In genomic region chr19:6398447-6399284, GRCm38 (mm10) we compare ENCODE assay signal across 8 mouse cellular contexts. TPM values are rescaled to one million over a fixed set of nuclear protein-coding genes. Genes with fewer than 3 reads are reported as not detected.
DNase-seq lines count a peak whose midpoint lies in the region; ATAC-seq and TF ChIP-seq lines count a peak whose summit lies in the region.

No protein-coding gene starts in this region.

- peak; percentile 70 for ATAC-seq in forebrain, embryonic 13.5 days
- 0 out of 2 replicates have a peak, but pooled peaks have one; percentile 29 for ATAC-seq in limb, embryonic 11.5 days (ENCODE audit: insufficient number of reproducible peaks, low FRiP score, low TSS enrichment, low read depth)
- peak; percentile 69 for ATAC-seq in midbrain, embryonic 11.5 days (ENCODE audit: low FRiP score)
- peak; percentile 59; the same call in 1 of the 2 replicates for ATAC-seq in stomach, embryonic 15.5 days (ENCODE audit: insufficient read depth, low FRiP score, low read depth)

- no peaks in the 10 kb centered on the region for H3K9me3 ChIP-seq in forebrain, embryonic 13.5 days (replicated peaks)
- no peaks in the 10 kb centered on the region for H3K9me3 ChIP-seq in limb, embryonic 11.5 days (ENCODE audit: control insufficient read depth, low read length)
- no peaks in the 10 kb centered on the region for H3K9me3 ChIP-seq in midbrain, embryonic 11.5 days (ENCODE audit: control insufficient read depth, low read length)
- H3K9me3 ChIP-seq in stomach, embryonic 15.5 days: no peaks in the 10 kb centered on the region

- peak overlapping the region; percentile 95 for H3K27ac ChIP-seq in bone marrow, adult 2 months (ENCODE audit: control insufficient read depth, insufficient read depth, low read depth, low read length, poor library complexity)
- H3K27ac ChIP-seq in forebrain, embryonic 13.5 days: peak overlapping the region; percentile 48; the same call in 1 of the 2 replicates
- no peak overlapping the region for H3K27ac ChIP-seq in limb, embryonic 11.5 days (replicated peaks; ENCODE audit: low read depth, low read length)
- H3K27ac ChIP-seq in midbrain, embryonic 11.5 days (ENCODE audit: low read depth, low read length): no peak overlapping the region
- peak overlapping the region; percentile 67 for H3K27ac ChIP-seq in stomach, embryonic 15.5 days

- H3K4me2 ChIP-seq in forebrain, embryonic 13.5 days: peak overlapping the region; percentile 99
- H3K4me2 ChIP-seq in limb, embryonic 11.5 days (ENCODE audit: low read depth, severe bottlenecking): peak overlapping the region; percentile 99
- peak overlapping the region; percentile 100 for H3K4me2 ChIP-seq in midbrain, embryonic 11.5 days
- H3K4me2 ChIP-seq in stomach, embryonic 15.5 days: peak overlapping the region; percentile 98

- peak overlapping the region; percentile 77 for H3K9ac ChIP-seq in forebrain, embryonic 13.5 days
- no peak overlapping the region for H3K9ac ChIP-seq in limb, embryonic 11.5 days (ENCODE audit: low read length)
- H3K9ac ChIP-seq in midbrain, embryonic 11.5 days (ENCODE audit: low read length): peak overlapping the region; percentile 70
- H3K9ac ChIP-seq in stomach, embryonic 15.5 days: peak overlapping the region; percentile 22; the same call in 1 of the 2 replicates

- H3K36me3 ChIP-seq in forebrain, embryonic 13.5 days (ENCODE audit: poor library complexity, severe bottlenecking): no peaks in the 10 kb centered on the region
- no peaks in the 10 kb centered on the region for H3K36me3 ChIP-seq in limb, embryonic 11.5 days (ENCODE audit: control insufficient read depth, insufficient read depth, low read length)
- no peaks in the 10 kb centered on the region for H3K36me3 ChIP-seq in midbrain, embryonic 11.5 days (ENCODE audit: control insufficient read depth, insufficient read depth, low read length)
- no peaks in the 10 kb centered on the region for H3K36me3 ChIP-seq in stomach, embryonic 15.5 days

- H3K27me3 ChIP-seq in forebrain, embryonic 13.5 days: peaks cover 32% of the 10 kb centered on the region
- peaks cover 49% of the 10 kb centered on the region for H3K27me3 ChIP-seq in limb, embryonic 11.5 days (ENCODE audit: control insufficient read depth, insufficient read depth, low read length)
- peaks cover 31% of the 10 kb centered on the region for H3K27me3 ChIP-seq in midbrain, embryonic 11.5 days (ENCODE audit: control insufficient read depth, insufficient read depth, low read length)
- peaks cover 19% of the 10 kb centered on the region for H3K27me3 ChIP-seq in stomach, embryonic 15.5 days (replicated peaks)

- TF ChIP-seq CTCF in bone marrow, adult 2 months (IDR thresholded peaks at IDR 0.05; ENCODE audit: control insufficient read depth, insufficient read depth, low read length): no peak

- peak; percentile 24; the same call in 1 of the 2 replicates for TF ChIP-seq POLR2A in bone marrow, adult 2 months (IDR thresholded peaks at IDR 0.05; ENCODE audit: borderline replicate concordance, control insufficient read depth, low read depth, low read length)

- peak; percentile 53 to 75 for DNase-seq in CD8-positive naive resting alpha-beta T cell, adult 2 months (ENCODE audit: low read depth in 2 of 2, low spot score in 2 of 2)
- DNase-seq in heart, postnatal 4 days: peak; percentile 84
- DNase-seq in limb, embryonic 11.5 days (ENCODE audit: low spot score): peak; percentile 63
- DNase-seq in midbrain, embryonic 11.5 days (ENCODE audit: low spot score, missing footprints): peak; percentile 96
- DNase-seq in layer of hippocampus, adult 18-20 months (ENCODE audit: low spot score in 2 of 2): no peak

- WGBS in bone marrow, adult 2 months: 1% methylated on average over 39 of the region's 39 CpGs
- under 1% methylated on average over 39 of the region's 39 CpGs for WGBS in forebrain, embryonic 13.5 days
- WGBS in limb, embryonic 11.5 days: 2% methylated on average over 38 of the region's 39 CpGs
- WGBS in midbrain, embryonic 11.5 days: 1% methylated on average over 39 of the region's 39 CpGs
- WGBS in stomach, embryonic 15.5 days: under 1% methylated on average over 39 of the region's 39 CpGs

- H3K4me1 ChIP-seq in bone marrow, adult 2 months (ENCODE audit: control insufficient read depth, insufficient read depth, low read length): peaks cover 7% of the 10 kb centered on the region
- H3K4me1 ChIP-seq in forebrain, embryonic 13.5 days: peaks cover 37% of the 10 kb centered on the region
- peaks cover 17% of the 10 kb centered on the region for H3K4me1 ChIP-seq in limb, embryonic 11.5 days (ENCODE audit: control insufficient read depth, insufficient read depth, low read length)
- peaks cover 23% of the 10 kb centered on the region for H3K4me1 ChIP-seq in midbrain, embryonic 11.5 days (ENCODE audit: control insufficient read depth, insufficient read depth, low read length)
- H3K4me1 ChIP-seq in stomach, embryonic 15.5 days: peaks cover 37% of the 10 kb centered on the region

- H3K4me3 ChIP-seq in bone marrow, adult 2 months (replicated peaks; ENCODE audit: control insufficient read depth, low read depth, low read length): peak overlapping the region; percentile 84
- peak overlapping the region; percentile 63 for H3K4me3 ChIP-seq in forebrain, embryonic 13.5 days
- peak overlapping the region; percentile 51 for H3K4me3 ChIP-seq in limb, embryonic 11.5 days (ENCODE audit: low read depth, low read length)
- H3K4me3 ChIP-seq in midbrain, embryonic 11.5 days (ENCODE audit: low read depth, low read length): peak overlapping the region; percentile 60
- H3K4me3 ChIP-seq in stomach, embryonic 15.5 days (replicated peaks): peak overlapping the region; percentile 51

RNA-seq across cellular contexts. Expression of gene Rasgrp2, which starts 0.5 kb away (rescaled TPM):
- 656 and 1,280 TPM in 2 replicates for polyA plus RNA-seq in bone marrow, adult 2 months (2011; ENCODE audit: insufficient read depth, insufficient read length, low replicate concordance, missing spikeins)
- 21.1 and 25.1 TPM in 2 replicates for polyA plus RNA-seq in forebrain, embryonic 13.5 days (2015; fragmentation: Nextera tagmentation; extraction: Ambion mirVana)
- 10 to 100 TPM; 42.6 to 45.1 TPM for total RNA-seq in heart, postnatal 4 days (2021)
- 12.8 and 15.0 TPM in 2 replicates for polyA plus RNA-seq in limb, embryonic 11.5 days (2014; fragmentation: Nextera tagmentation; extraction: Ambion mirVana)
- polyA plus RNA-seq in midbrain, embryonic 11.5 days (2014; fragmentation: Nextera tagmentation; extraction: Ambion mirVana): 14.1 and 16.8 TPM in 2 replicates
- polyA plus RNA-seq in stomach, embryonic 15.5 days (2015; fragmentation: Nextera tagmentation; extraction: Ambion mirVana): 55.8 and 57.6 TPM in 2 replicates
- total RNA-seq in layer of hippocampus, adult 18-20 months (2021): 10 to 100 TPM; 29.4 to 32.4 TPM

RNA-seq across cellular contexts. Expression of gene Pygm, which starts 14.5 kb away (rescaled TPM):
- polyA plus RNA-seq in bone marrow, adult 2 months (2011; ENCODE audit: insufficient read depth, insufficient read length, low replicate concordance, missing spikeins): 3.7 and 4.3 TPM in 2 replicates
- polyA plus RNA-seq in forebrain, embryonic 13.5 days (2015; fragmentation: Nextera tagmentation; extraction: Ambion mirVana): 2.0 and 2.1 TPM in 2 replicates
- 100 to 1,000 TPM; 455 to 466 TPM for total RNA-seq in heart, postnatal 4 days (2021)
- 1.8 and 2.0 TPM in 2 replicates for polyA plus RNA-seq in limb, embryonic 11.5 days (2014; fragmentation: Nextera tagmentation; extraction: Ambion mirVana)
- polyA plus RNA-seq in midbrain, embryonic 11.5 days (2014; fragmentation: Nextera tagmentation; extraction: Ambion mirVana): 0.81 and 1.8 TPM in 2 replicates
- polyA plus RNA-seq in stomach, embryonic 15.5 days (2015; fragmentation: Nextera tagmentation; extraction: Ambion mirVana): 10.3 and 12.8 TPM in 2 replicates
- 10 to 100 TPM; 26.4 to 27.2 TPM for total RNA-seq in layer of hippocampus, adult 18-20 months (2021)

RNA-seq across cellular contexts. Expression of gene Nrxn2, which starts 19.9 kb away (rescaled TPM):
- polyA plus RNA-seq in bone marrow, adult 2 months (2011; ENCODE audit: insufficient read depth, insufficient read length, low replicate concordance, missing spikeins): 2.0 and 8.8 TPM in 2 replicates
- polyA plus RNA-seq in forebrain, embryonic 13.5 days (2015; fragmentation: Nextera tagmentation; extraction: Ambion mirVana): 16.9 and 18.1 TPM in 2 replicates
- total RNA-seq in heart, postnatal 4 days (2021): 1 to 10 TPM; 3.5 to 3.7 TPM
- polyA plus RNA-seq in limb, embryonic 11.5 days (2014; fragmentation: Nextera tagmentation; extraction: Ambion mirVana): 0.48 and 1.1 TPM in 2 replicates
- 9.2 and 9.5 TPM in 2 replicates for polyA plus RNA-seq in midbrain, embryonic 11.5 days (2014; fragmentation: Nextera tagmentation; extraction: Ambion mirVana)
- 1.4 and 2.7 TPM in 2 replicates for polyA plus RNA-seq in stomach, embryonic 15.5 days (2015; fragmentation: Nextera tagmentation; extraction: Ambion mirVana)
- 100 to 1,000 TPM; 415 to 436 TPM for total RNA-seq in layer of hippocampus, adult 18-20 months (2021)

RNA-seq across cellular contexts. Expression of gene Sf1, which starts 35.2 kb away (rescaled TPM):
- polyA plus RNA-seq in bone marrow, adult 2 months (2011; ENCODE audit: insufficient read depth, insufficient read length, low replicate concordance, missing spikeins): 120 and 184 TPM in 2 replicates
- polyA plus RNA-seq in forebrain, embryonic 13.5 days (2015; fragmentation: Nextera tagmentation; extraction: Ambion mirVana): 134 and 139 TPM in 2 replicates
- 100 to 1,000 TPM; 181 to 188 TPM for total RNA-seq in heart, postnatal 4 days (2021)
- 209 and 228 TPM in 2 replicates for polyA plus RNA-seq in limb, embryonic 11.5 days (2014; fragmentation: Nextera tagmentation; extraction: Ambion mirVana)
- polyA plus RNA-seq in midbrain, embryonic 11.5 days (2014; fragmentation: Nextera tagmentation; extraction: Ambion mirVana): 186 and 215 TPM in 2 replicates
- 104 and 127 TPM in 2 replicates for polyA plus RNA-seq in stomach, embryonic 15.5 days (2015; fragmentation: Nextera tagmentation; extraction: Ambion mirVana)
- total RNA-seq in layer of hippocampus, adult 18-20 months (2021): 100 to 1,000 TPM; 196 to 207 TPM

RNA-seq across cellular contexts. Expression of gene Map4k2, which starts 57.7 kb away (rescaled TPM):
- 128 and 324 TPM in 2 replicates for polyA plus RNA-seq in bone marrow, adult 2 months (2011; ENCODE audit: insufficient read depth, insufficient read length, low replicate concordance, missing spikeins)
- polyA plus RNA-seq in forebrain, embryonic 13.5 days (2015; fragmentation: Nextera tagmentation; extraction: Ambion mirVana): 11.3 and 15.4 TPM in 2 replicates
- total RNA-seq in heart, postnatal 4 days (2021): 10 to 100 TPM; 37.5 to 42.8 TPM
- 6.8 and 7.3 TPM in 2 replicates for polyA plus RNA-seq in limb, embryonic 11.5 days (2014; fragmentation: Nextera tagmentation; extraction: Ambion mirVana)
- 6.2 and 8.6 TPM in 2 replicates for polyA plus RNA-seq in midbrain, embryonic 11.5 days (2014; fragmentation: Nextera tagmentation; extraction: Ambion mirVana)
- polyA plus RNA-seq in stomach, embryonic 15.5 days (2015; fragmentation: Nextera tagmentation; extraction: Ambion mirVana): 11.4 and 13.8 TPM in 2 replicates
- total RNA-seq in layer of hippocampus, adult 18-20 months (2021): 10 to 100 TPM; 82.2 to 89.6 TPM

Comparison
In these comparisons a context has a peak if more than half of its experiments do, and no peak if none do; other contexts are left out.
1. DNase-seq: peak in CD8-positive naive resting alpha-beta T cell, adult 2 months (2 of 2), heart, postnatal 4 days (single experiment), limb, embryonic 11.5 days (single experiment) and midbrain, embryonic 11.5 days (single experiment); none in layer of hippocampus, adult 18-20 months (0 of 2).
2. H3K27ac ChIP-seq: peak in bone marrow, adult 2 months (single experiment), forebrain, embryonic 13.5 days (single experiment) and stomach, embryonic 15.5 days (single experiment); none in limb, embryonic 11.5 days (single experiment) and midbrain, embryonic 11.5 days (single experiment).
3. RNA of gene Rasgrp2, which starts 0.5 kb away (polyA plus RNA-seq): 656 to 1,280 TPM in bone marrow, adult 2 months; 55.8 to 57.6 TPM in stomach, embryonic 15.5 days, 21.1 to 25.1 TPM in forebrain, embryonic 13.5 days, 14.1 to 16.8 TPM in midbrain, embryonic 11.5 days and 12.8 to 15.0 TPM in limb, embryonic 11.5 days; every median in the first group is over 10 times any median in the second.
4. Peak in every context shown above with its lines, with median percentiles within 50 percentile points of each other: H3K4me3 ChIP-seq, ATAC-seq and H3K4me2 ChIP-seq.